Mouse (Mus musculus): ENCODE data around the gene Nfu1. TPM values are rescaled to one million over a fixed set of nuclear protein-coding genes. Genes with fewer than 3 reads are reported as not detected.

Gene Nfu1
- total RNA-seq, 4 experiments from 2014 or later: 78.5 to 83.2 (median 80.7) TPM

GRCm38 (mm10) chr6:87070641-87071040 lies 61.6 kb downstream of the Nfu1 start:
- DNase-seq (ENCODE audit: low spot score): no peak

DNA sequence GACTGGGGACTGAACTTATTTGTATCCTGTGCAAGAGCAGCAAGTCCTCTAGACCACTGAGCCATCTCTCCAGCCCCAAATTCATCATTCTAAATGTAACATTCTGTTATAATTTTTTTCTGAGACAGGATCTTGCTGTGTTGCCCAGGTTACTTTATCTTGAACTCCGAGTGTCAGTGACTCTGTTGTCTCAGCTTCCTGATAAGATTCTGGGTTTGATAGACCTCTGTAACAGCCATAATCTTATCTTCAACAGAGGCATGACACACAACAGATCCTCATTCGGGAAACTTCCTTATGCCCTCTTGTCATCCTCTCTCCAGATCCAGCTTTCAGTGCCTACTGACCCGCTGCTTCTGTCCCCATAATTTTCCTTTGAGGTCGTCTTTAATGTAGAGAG lies 63.7 kb downstream of the Nfu1 start:
- no peak for DNase-seq (ENCODE audit: low spot score)

DNA sequence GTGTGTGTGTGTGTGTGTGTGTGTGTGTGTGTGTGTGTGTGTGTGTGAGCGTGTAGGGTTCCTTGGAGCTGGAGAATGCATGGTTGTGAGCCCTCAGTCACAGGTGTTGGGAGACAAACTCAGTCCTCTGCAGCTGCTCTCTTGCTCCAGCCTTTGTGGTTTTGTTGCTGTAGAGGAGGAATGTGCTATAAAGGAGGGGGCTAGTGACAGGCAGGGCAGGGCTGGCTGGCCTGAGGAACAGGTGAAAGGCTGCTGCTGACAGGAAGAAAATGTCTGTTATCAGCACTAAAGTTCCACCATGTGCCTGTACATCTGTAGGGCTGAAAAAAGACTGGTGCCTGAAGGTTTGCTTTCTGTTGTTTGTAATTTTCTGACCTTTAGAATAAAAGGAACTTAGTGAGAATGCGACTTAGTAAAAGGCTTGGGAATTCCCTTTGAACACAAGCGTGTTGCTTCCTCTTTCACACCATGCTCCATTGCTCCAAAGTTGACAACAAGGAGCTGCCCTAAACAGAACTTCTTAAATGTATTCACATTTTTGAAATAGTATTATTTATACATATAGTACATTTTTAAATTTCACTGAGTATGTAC lies 66.2 kb downstream of the Nfu1 start:
- no peak for DNase-seq (ENCODE audit: low spot score)

Other genes with a start within 250 kb of the Nfu1 start
- 10 to 100 TPM; 29.2 to 41.0 (median 37.3) TPM for gene Anxa4, start 215.7 kb upstream of the Nfu1 start, total RNA-seq (2022)
- 10 to 100 TPM; 75.9 to 93.5 (median 92.3) TPM for gene Aak1, start 159.7 kb upstream of the Nfu1 start, total RNA-seq (2022)
- 10 to 100 TPM; 16.0 to 21.4 (median 16.7) TPM for gene Gfpt1, start 33.6 kb downstream of the Nfu1 start, total RNA-seq (2022)
- under 1 TPM in 1 of 4 experiments, not detected in 3; 0.44 TPM for gene D6Ertd527e, start 95.5 kb downstream of the Nfu1 start, total RNA-seq (2022)

All from heart, adult 8-10 months (tissue).